Mouse (Mus musculus): ENCODE data around the gene 1700012P22Rik.

1700012P22Rik gene

DNA sequence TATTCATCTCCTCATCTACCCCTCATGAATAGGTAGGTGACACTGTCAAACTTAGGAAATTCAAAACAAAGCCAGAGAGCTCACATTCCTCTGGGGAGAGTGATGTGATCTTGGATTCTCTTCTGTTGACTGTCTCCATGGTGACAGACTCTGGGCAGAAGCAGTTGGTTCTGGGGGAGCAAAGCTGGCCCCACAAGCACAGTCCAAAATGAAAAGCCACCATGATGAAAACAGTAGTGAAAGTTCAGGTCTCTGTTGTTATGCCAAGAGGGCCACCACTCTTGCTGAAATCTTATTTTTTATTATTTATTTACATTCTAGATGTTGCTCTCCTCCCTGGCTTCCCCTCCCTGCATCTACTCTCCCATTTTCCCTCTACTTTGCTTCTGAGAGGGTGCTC lies at the start of gene 1700012P22Rik:
1700012P22Rik (minus strand) TSS at position 101 of the 400 bp plus-strand sequence.
- DNase-seq (ENCODE audit: extremely low read depth, low read depth): no peak

DNA sequence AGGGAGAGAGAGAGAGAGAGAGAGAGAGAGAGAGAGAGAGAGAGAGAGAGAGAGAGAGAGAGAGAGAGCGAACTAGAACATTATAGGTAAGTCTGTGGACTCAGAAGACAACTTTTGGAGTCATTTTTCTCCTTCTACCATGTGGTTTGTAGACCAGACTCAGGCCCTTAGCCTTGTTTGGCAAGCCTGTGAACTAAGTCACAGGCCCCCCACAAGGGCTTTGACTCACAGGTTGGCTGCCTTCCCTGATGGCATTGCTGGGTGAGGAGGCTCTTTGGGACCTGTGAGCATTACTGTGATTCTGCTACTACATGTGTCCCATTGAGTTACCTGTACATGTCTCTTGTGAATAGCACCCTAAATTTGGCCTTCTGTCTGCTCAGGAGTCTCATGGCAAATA lies 29.5 kb upstream of the 1700012P22Rik start:
- DNase-seq (ENCODE audit: extremely low read depth, low read depth): no peak

DNA sequence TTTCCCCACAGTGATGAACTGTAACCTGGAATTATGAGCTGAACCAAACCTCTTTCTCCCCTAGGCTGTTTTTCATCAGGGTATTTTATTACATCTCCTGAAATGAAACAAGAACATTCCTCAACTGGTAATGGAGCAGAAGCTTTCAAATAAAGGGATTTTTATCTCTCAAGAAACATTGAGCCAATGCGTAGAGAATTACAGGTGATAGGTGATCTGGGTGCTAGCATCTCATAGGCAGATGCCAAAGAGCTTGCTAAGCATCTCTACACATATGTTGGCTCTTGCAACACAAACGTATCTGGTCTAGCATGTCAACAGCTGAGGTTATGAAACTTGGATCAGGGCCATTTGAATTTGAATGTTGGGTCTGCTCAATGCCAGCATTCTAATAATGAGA lies 26.6 kb upstream of the 1700012P22Rik start:
- no peak for DNase-seq (ENCODE audit: extremely low read depth, low read depth)

- DNase-seq (ENCODE audit: extremely low read depth, low read depth): no peak
Measured at GRCm38 (mm10) chr4:144463656-144464055, 25.1 kb upstream of the 1700012P22Rik start, which contains the start of gene Aadacl3. Gene Aadacl3, minus strand, starts transcription at chr4:144463756.

- no peak for DNase-seq (ENCODE audit: extremely low read depth, low read depth)
Measured at GRCm38 (mm10) chr4:144453217-144453616, 14.6 kb upstream of the 1700012P22Rik start, which contains the start of gene Gm9944. Gene Gm9944, minus strand, starts transcription at chr4:144453317.

GRCm38 (mm10) chr4:144448546-144448945 lies 10.0 kb upstream of the 1700012P22Rik start:
- no peak for DNase-seq (ENCODE audit: extremely low read depth, low read depth)

GRCm38 (mm10) chr4:144441582-144441981 lies 3.0 kb upstream of the 1700012P22Rik start:
- no peak for DNase-seq (ENCODE audit: extremely low read depth, low read depth)

GRCm38 (mm10) chr4:144441095-144441494 lies 2.5 kb upstream of the 1700012P22Rik start:
- no peak for DNase-seq (ENCODE audit: extremely low read depth, low read depth)

GRCm38 (mm10) chr4:144433216-144433615 lies 5.4 kb downstream of the 1700012P22Rik start:
- DNase-seq (ENCODE audit: extremely low read depth, low read depth): no peak

DNA sequence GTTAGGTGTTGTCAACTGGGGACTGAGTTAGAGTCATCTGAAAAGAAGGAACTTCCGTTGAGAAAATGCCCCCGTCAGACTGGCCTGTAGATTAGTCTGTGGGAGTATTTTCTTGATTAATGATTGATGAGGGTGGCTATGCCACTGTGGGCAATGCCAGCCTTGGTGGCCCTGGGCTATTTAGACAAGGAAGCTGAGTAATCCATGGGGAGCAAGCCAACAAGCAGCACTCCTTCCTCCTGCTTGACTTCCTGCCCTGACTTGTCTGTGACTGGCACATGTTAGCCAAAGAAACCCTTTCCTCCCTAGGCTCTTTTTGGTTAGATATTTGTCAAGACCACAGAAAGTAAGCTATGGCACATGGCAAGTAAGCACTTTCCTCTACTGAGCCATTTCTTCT lies 7.8 kb downstream of the 1700012P22Rik start:
- no peak for DNase-seq (ENCODE audit: extremely low read depth, low read depth)

DNA sequence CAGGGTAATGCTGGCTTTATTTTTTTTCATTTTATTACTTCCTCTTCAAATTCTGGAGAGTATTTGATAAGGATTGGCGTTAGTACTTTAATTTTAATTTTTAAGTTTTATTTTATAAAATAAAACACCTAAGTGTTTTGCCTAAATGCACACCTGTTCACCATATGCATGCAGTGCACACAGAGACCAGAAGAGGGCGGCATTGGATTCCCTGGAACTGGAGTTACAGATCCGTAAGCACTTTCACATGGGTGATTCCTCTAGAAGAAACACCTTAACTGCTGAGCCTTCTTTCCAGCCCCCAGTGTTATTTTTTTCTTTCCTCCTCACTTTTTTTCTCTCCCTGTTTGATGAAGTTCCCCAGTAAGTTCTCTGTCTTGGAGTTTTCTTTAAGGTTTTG lies 9.7 kb downstream of the 1700012P22Rik start:
- no peak for DNase-seq (ENCODE audit: extremely low read depth, low read depth)

DNA sequence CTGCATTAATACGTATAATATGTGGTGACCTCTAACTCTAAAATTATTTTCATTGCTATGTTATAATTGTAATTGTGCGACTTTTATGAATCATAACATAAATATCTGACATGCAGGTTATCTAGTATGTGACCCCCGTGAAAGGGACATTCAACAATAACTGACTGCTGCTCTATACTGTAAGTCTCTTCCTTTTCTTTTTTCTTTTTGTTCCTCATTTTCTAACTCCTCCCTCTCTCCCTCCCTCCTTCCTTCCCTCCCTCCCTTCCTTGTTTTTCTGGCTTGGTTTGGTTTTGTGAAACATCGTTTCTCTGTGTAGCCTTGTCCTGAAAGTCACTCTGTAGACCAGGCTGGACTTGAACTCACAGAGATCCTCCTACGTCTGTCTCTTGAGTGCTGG lies 14.0 kb downstream of the 1700012P22Rik start:
- no peak for DNase-seq (ENCODE audit: extremely low read depth, low read depth)

GRCm38 (mm10) chr4:144420644-144421043 lies 17.9 kb downstream of the 1700012P22Rik start:
- DNase-seq (ENCODE audit: extremely low read depth, low read depth): no peak

- DNase-seq (ENCODE audit: extremely low read depth, low read depth): no peak
Measured at GRCm38 (mm10) chr4:144408290-144408689, 30.3 kb downstream of the 1700012P22Rik start, which contains the start of gene Pramef12. Gene Pramef12, minus strand, starts transcription at chr4:144408464.

DNA sequence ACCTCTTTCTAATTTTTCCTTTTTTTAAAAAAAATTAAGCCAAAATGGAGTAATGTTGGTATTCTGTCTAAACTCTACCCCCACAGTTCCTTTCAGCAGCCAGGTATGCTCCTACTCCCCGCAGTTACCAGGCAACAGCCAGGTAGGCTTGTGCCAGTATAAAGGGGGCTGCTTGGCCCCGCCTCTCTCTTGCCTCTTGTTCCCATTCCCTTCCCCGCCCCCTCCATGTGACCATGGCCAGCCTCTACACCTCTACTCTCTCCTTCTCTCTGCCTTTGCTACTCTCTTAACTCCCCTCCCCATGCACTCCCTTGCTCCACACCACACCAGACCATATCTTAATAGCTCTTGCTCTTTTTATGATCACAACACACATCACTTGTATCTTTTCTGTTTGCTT lies 32.3 kb downstream of the 1700012P22Rik start:
- DNase-seq (ENCODE audit: extremely low read depth, low read depth): no peak

- DNase-seq (ENCODE audit: extremely low read depth, low read depth): no peak
Measured at GRCm38 (mm10) chr4:144404456-144405086, 34.0 kb downstream of the 1700012P22Rik start.

- no peak for DNase-seq (ENCODE audit: extremely low read depth, low read depth)
Measured at GRCm38 (mm10) chr4:144402712-144403111, 35.9 kb downstream of the 1700012P22Rik start.

GRCm38 (mm10) chr4:144396316-144396715 lies 42.3 kb downstream of the 1700012P22Rik start:
- no peak for DNase-seq (ENCODE audit: extremely low read depth, low read depth)

DNA sequence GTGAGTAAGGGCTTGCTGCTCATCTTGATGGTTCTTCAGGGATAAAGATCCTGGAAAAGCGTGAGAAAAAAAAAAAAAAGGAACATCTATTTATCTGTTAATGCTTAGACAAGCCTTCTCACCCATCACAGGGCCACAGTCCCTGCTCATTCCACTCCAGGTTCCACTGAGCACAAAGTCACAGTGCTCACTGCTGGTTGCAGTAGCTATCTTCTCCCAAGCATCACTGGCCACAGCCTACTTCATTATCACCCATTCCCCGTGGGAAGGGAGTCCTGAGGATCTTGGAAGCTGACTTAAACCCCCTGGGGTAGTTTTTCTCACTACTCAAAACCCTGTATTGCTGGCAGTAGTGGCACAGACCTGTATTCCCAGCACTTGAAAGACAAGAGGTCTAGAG lies 60.7 kb downstream of the 1700012P22Rik start, which contains the start of gene Pramef20:
Pramef20 (minus strand) TSS at position 23 of the 400 bp plus-strand sequence.
- no peak for DNase-seq (ENCODE audit: extremely low read depth, low read depth)
